Mouse (Mus musculus) embryonic facial prominence, embryonic 10.5 days (tissue): Measurements from ENCODE around the gene Ern1. TPM values are rescaled to one million over a fixed set of nuclear protein-coding genes. Genes with fewer than 3 reads are reported as not detected.

Experiments
- DNase-seq: peaks from one replicate; pipeline ENCODE4 v3.0.0-alpha.2; 2017; ENCODE audit warnings: low spot score
- H3K27ac ChIP-seq: fragments of 300-500 bp; sonication (generic); replicated peaks from 2 replicates; pipeline ENCODE4 v1.5.1; 2016; ENCODE audit warnings: mild to moderate bottlenecking
- H3K27me3 ChIP-seq: fragments of 300-500 bp; sonication (generic); replicated peaks from 2 replicates; pipeline ENCODE4 v1.6.1; 2016; ENCODE audit warnings: low read depth, mild to moderate bottlenecking; ENCODE audit not compliant: poor library complexity, severe bottlenecking
- H3K36me3 ChIP-seq: fragments of 300-500 bp; sonication (generic); replicated peaks from 2 replicates; pipeline ENCODE4 v1.6.1; 2016; ENCODE audit warnings: mild to moderate bottlenecking, moderate library complexity
- H3K4me1 ChIP-seq: fragments of 300-500 bp; sonication (generic); 2 replicates; pipeline ENCODE4 v1.6.1; 2016
- H3K4me3 ChIP-seq: fragments of 300-500 bp; sonication (generic); 2 replicates; pipeline ENCODE4 v1.5.1; 2016; ENCODE audit warnings: mild to moderate bottlenecking, moderate library complexity
- H3K9me3 ChIP-seq: fragments of 300-500 bp; sonication (generic); 2 replicates; pipeline ENCODE4 v1.6.1; 2016; ENCODE audit warnings: mild to moderate bottlenecking
- WGBS: fragments of 180-500 bp; shearing (Covaris S2); methylation state at CpG from one replicate; pipeline ENCODE4 v1.1.7; 2016; 5-methylcytosine and 5-hydroxymethylcytosine counted together
- polyA plus RNA-seq: library from polyadenylated mRNA; unstranded; fragments of >200 nt; fragmentation: Nextera tagmentation; extraction: Ambion mirVana; gene quantifications from 2 replicates; pipeline ENCODE4 v1.2.1, GENCODE M21; 2016

The Ern1 gene
- polyA plus RNA-seq, 1 experiment from 2014 or later: 5.5 TPM

GRCm38 (mm10) chr11:106440318-106440717 lies 47.3 kb downstream of the Ern1 start:
- 93% methylated on average over 2 of the region's 2 CpGs for WGBS
- Histone ChIP-seq H3K36me3 (no peaks in the 10 kb centered on the region), H3K4me3 (no peak overlapping the region), H3K27ac (no peak overlapping the region), H3K4me1 (peaks cover 6% of the 10 kb centered on the region), H3K27me3 (no peaks in the 10 kb centered on the region), H3K9me3 (no peaks in the 10 kb centered on the region)
- DNase-seq: no peak

GRCm38 (mm10) chr11:106439355-106439754 lies 48.3 kb downstream of the Ern1 start:
- Histone ChIP-seq H3K4me1 (peaks cover 6% of the 10 kb centered on the region), H3K27ac (no peak overlapping the region), H3K9me3 (no peaks in the 10 kb centered on the region), H3K27me3 (no peaks in the 10 kb centered on the region), H3K36me3 (no peaks in the 10 kb centered on the region), H3K4me3 (no peak overlapping the region)
- no peak for DNase-seq
- 87% methylated on average over 3 of the region's 3 CpGs for WGBS

GRCm38 (mm10) chr11:106438524-106439177 lies 49.0 kb downstream of the Ern1 start:
- Histone ChIP-seq H3K9me3 (no peaks in the 10 kb centered on the region), H3K4me1 (peaks cover 6% of the 10 kb centered on the region), H3K27me3 (no peaks in the 10 kb centered on the region), H3K27ac (no peak overlapping the region), H3K36me3 (no peaks in the 10 kb centered on the region), H3K4me3 (no peak overlapping the region)
- no peak for DNase-seq
- 49% methylated on average over 4 of the region's 4 CpGs for WGBS

GRCm38 (mm10) chr11:106437543-106437942 lies 50.1 kb downstream of the Ern1 start:
- 92% methylated on average over 2 of the region's 2 CpGs for WGBS
- H3K36me3 ChIP-seq: no peaks in the 10 kb centered on the region
- H3K27ac ChIP-seq: no peak overlapping the region
- peaks cover 6% of the 10 kb centered on the region for H3K4me1 ChIP-seq
- no peak overlapping the region for H3K4me3 ChIP-seq
- no peak for DNase-seq
- no peaks in the 10 kb centered on the region for H3K27me3 ChIP-seq
- no peaks in the 10 kb centered on the region for H3K9me3 ChIP-seq

GRCm38 (mm10) chr11:106437039-106437438 lies 50.6 kb downstream of the Ern1 start:
- Histone ChIP-seq H3K4me3 (no peak overlapping the region), H3K27ac (no peak overlapping the region), H3K9me3 (no peaks in the 10 kb centered on the region), H3K36me3 (no peaks in the 10 kb centered on the region), H3K4me1 (peaks cover 6% of the 10 kb centered on the region), H3K27me3 (no peaks in the 10 kb centered on the region)
- WGBS: 83% methylated on average over 5 of the region's 5 CpGs
- DNase-seq: no peak

GRCm38 (mm10) chr11:106430392-106430791 lies 57.3 kb downstream of the Ern1 start:
- no peaks in the 10 kb centered on the region for H3K27me3 ChIP-seq
- WGBS: 89% methylated on average over 5 of the region's 5 CpGs
- H3K36me3 ChIP-seq: peaks cover under 1% of the 10 kb centered on the region; the same call in 1 of the 2 replicates
- H3K9me3 ChIP-seq: no peaks in the 10 kb centered on the region
- DNase-seq: no peak
- H3K27ac ChIP-seq: no peak overlapping the region
- H3K4me3 ChIP-seq: no peak overlapping the region
- no peaks in the 10 kb centered on the region for H3K4me1 ChIP-seq

- WGBS: 83% methylated on average over 4 of the region's 4 CpGs
- DNase-seq: no peak
- no peak overlapping the region for H3K27ac ChIP-seq
Measured at GRCm38 (mm10) chr11:106429689-106430088, 58.0 kb downstream of the Ern1 start.

GRCm38 (mm10) chr11:106428556-106428955 lies 59.1 kb downstream of the Ern1 start:
- WGBS: 91% methylated on average over 2 of the region's 2 CpGs
- peaks cover 4% of the 10 kb centered on the region; the same call in 1 of the 2 replicates for H3K36me3 ChIP-seq
- no peaks in the 10 kb centered on the region for H3K9me3 ChIP-seq
- no peak overlapping the region for H3K4me3 ChIP-seq
- no peak for DNase-seq
- no peak overlapping the region for H3K27ac ChIP-seq
- no peaks in the 10 kb centered on the region for H3K4me1 ChIP-seq
- H3K27me3 ChIP-seq: no peaks in the 10 kb centered on the region

More at GRCm38 (mm10) chr11:106429689-106430088, 58.0 kb downstream of the Ern1 start:
- H3K4me1 ChIP-seq: no peaks in the 10 kb centered on the region
- H3K9me3 ChIP-seq: no peaks in the 10 kb centered on the region
- H3K4me3 ChIP-seq: no peak overlapping the region
- no peaks in the 10 kb centered on the region for H3K27me3 ChIP-seq
- H3K36me3 ChIP-seq: peaks cover 4% of the 10 kb centered on the region; the same call in 1 of the 2 replicates

GRCm38 (mm10) chr11:106428106-106428505 lies 59.5 kb downstream of the Ern1 start:
- H3K9me3 ChIP-seq: no peaks in the 10 kb centered on the region
- no peaks in the 10 kb centered on the region for H3K4me1 ChIP-seq
- DNase-seq: no peak
- 88% methylated on average over 4 of the region's 4 CpGs for WGBS
- no peaks in the 10 kb centered on the region for H3K27me3 ChIP-seq
- H3K4me3 ChIP-seq: no peak overlapping the region
- no peak overlapping the region for H3K27ac ChIP-seq
- peaks cover 9% of the 10 kb centered on the region for H3K36me3 ChIP-seq

- no peak for DNase-seq
- 92% methylated on average over 4 of the region's 4 CpGs for WGBS
- H3K4me1 ChIP-seq: no peaks in the 10 kb centered on the region
- peaks cover 18% of the 10 kb centered on the region for H3K36me3 ChIP-seq
- H3K27ac ChIP-seq: no peak overlapping the region
- H3K4me3 ChIP-seq: no peak overlapping the region
- no peaks in the 10 kb centered on the region for H3K9me3 ChIP-seq
- no peaks in the 10 kb centered on the region for H3K27me3 ChIP-seq
Measured at GRCm38 (mm10) chr11:106426447-106426846, 61.2 kb downstream of the Ern1 start.

- Histone ChIP-seq H3K9me3 (no peaks in the 10 kb centered on the region), H3K36me3 (peaks cover 22% of the 10 kb centered on the region), H3K4me1 (no peaks in the 10 kb centered on the region), H3K4me3 (no peak overlapping the region), H3K27ac (no peak overlapping the region), H3K27me3 (no peaks in the 10 kb centered on the region)
- WGBS: 94% methylated on average over 5 of the region's 5 CpGs
- DNase-seq: no peak
Measured at GRCm38 (mm10) chr11:106425201-106425600, 62.5 kb downstream of the Ern1 start.

- H3K36me3 ChIP-seq: peaks cover 17% of the 10 kb centered on the region; the same call in 1 of the 2 replicates
- no peaks in the 10 kb centered on the region for H3K9me3 ChIP-seq
- no peak overlapping the region for H3K4me3 ChIP-seq
- H3K27ac ChIP-seq: 0 out of 2 replicates have a peak overlapping the region, but pooled peaks have one; percentile 16
- H3K27me3 ChIP-seq: no peaks in the 10 kb centered on the region
- 82% methylated on average over 9 of the region's 9 CpGs for WGBS
- no peak for DNase-seq
- H3K4me1 ChIP-seq: no peaks in the 10 kb centered on the region; the same call in 1 of the 2 replicates
Measured at GRCm38 (mm10) chr11:106419262-106420102, 68.2 kb downstream of the Ern1 start.
